Mouse (Mus musculus) bone marrow macrophage, adult 2 months (primary cell): ENCODE data around the gene Atg7. TPM values are rescaled to one million over a fixed set of nuclear protein-coding genes. Genes with fewer than 3 reads are reported as not detected.

Experiments
- H3K27ac ChIP-seq: 2 replicates; pipeline ENCODE4 v1.5.1; 2012; ENCODE audit warnings: low read depth, low read length; ENCODE audit not compliant: insufficient read depth
- H3K4me1 ChIP-seq: 2 replicates; pipeline ENCODE4 v1.6.1; 2012; ENCODE audit warnings: low read length; ENCODE audit not compliant: control insufficient read depth, insufficient read depth
- H3K4me3 ChIP-seq: 2 replicates; pipeline ENCODE4 v1.5.1; 2012; ENCODE audit warnings: mild to moderate bottlenecking, low read length, moderate library complexity; ENCODE audit not compliant: insufficient read depth
- CTCF ChIP-seq: IDR thresholded peaks from 2 replicates; pipeline ENCODE4 v1.5.1; 2012; ENCODE audit warnings: low read depth, mild to moderate bottlenecking, low read length, moderate library complexity
- POLR2A ChIP-seq: IDR thresholded peaks from 2 replicates; pipeline ENCODE4 v1.6.1; 2012; ENCODE audit warnings: mild to moderate bottlenecking, low read depth, low read length, borderline replicate concordance
- polyA plus RNA-seq: library from polyadenylated mRNA; stranded (reverse); fragments of >200 nt; gene quantifications from 2 replicates; pipeline ENCODE4 v1.2.4, GENCODE M21; 2012; ENCODE audit not compliant: missing spikeins, insufficient read depth, insufficient read length

Gene Atg7
- polyA plus RNA-seq, 1 experiment: 53.2 TPM

DNA sequence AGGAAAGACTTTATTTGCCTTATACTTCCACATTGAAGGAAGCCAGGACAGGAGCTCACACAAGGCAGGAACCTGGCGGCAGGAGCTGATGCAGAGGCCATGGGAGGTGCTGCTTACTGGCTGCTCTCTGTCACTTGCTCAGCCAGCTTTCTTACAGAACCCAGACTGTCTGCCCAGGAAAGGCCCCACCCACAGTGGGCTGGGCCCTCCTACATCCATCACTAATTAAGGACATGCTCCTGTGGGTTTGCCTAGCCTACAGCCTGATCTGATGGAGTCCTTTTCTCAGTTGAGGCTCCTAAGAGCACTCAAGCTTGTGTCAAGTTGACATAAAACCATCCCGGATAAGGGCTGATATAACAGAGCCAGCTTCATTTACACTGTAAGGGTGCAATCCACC, 211.5 kb downstream of the Atg7 start:
- Histone ChIP-seq H3K4me3 (no peak overlapping the region), H3K27ac (no peak overlapping the region), H3K4me1 (peaks cover 4% of the 10 kb centered on the region; the same call in 1 of the 2 replicates)
- TF ChIP-seq POLR2A: no peak
- TF ChIP-seq CTCF: no peak

DNA sequence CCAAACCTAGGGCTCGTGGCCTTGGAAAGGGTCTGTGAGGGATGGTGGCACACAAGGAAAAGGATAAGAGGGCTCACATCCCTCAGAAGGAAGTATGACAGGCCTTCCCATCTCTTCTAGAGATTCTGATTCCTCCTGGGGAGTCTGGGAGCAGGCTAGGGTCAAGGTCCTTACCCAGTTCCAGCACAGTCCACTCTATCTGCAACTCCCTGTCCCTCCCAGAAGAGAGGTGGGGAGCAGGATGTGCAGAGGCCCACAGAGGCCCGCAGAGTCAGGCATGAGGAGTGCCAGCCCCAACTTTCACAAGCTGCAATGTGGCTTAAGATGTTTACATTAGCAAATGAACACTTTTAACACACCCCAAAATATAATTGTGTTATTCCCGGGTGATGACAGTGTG, 212.7 kb downstream of the Atg7 start:
- no peak overlapping the region for H3K4me3 ChIP-seq
- no peak overlapping the region for H3K27ac ChIP-seq
- TF ChIP-seq POLR2A: no peak
- no peak for TF ChIP-seq CTCF
- H3K4me1 ChIP-seq: peaks cover 4% of the 10 kb centered on the region; the same call in 1 of the 2 replicates

DNA sequence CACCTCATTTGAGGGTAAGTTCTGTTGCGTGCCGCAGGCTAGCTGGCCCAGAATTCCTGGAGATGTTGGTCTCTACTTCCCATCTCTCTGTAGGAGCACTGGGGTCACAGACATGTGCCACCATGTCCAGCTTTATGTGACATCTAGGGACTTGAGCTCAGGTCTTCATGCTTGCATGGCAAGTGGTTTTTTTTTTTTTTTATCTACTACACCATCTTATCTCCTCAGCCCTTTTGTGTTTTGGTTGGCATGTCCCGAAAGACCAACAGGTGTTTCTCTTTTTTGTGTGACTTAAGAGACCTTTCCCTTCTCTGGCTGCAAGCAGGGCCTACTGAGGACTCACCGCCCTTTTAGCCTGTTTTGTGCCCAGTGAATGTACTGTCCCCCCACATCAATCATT, 213.6 kb downstream of the Atg7 start:
- Histone ChIP-seq H3K4me3 (no peak overlapping the region), H3K4me1 (peaks cover 4% of the 10 kb centered on the region; the same call in 1 of the 2 replicates), H3K27ac (no peak overlapping the region)
- TF ChIP-seq CTCF: no peak
- TF ChIP-seq POLR2A: no peak

DNA sequence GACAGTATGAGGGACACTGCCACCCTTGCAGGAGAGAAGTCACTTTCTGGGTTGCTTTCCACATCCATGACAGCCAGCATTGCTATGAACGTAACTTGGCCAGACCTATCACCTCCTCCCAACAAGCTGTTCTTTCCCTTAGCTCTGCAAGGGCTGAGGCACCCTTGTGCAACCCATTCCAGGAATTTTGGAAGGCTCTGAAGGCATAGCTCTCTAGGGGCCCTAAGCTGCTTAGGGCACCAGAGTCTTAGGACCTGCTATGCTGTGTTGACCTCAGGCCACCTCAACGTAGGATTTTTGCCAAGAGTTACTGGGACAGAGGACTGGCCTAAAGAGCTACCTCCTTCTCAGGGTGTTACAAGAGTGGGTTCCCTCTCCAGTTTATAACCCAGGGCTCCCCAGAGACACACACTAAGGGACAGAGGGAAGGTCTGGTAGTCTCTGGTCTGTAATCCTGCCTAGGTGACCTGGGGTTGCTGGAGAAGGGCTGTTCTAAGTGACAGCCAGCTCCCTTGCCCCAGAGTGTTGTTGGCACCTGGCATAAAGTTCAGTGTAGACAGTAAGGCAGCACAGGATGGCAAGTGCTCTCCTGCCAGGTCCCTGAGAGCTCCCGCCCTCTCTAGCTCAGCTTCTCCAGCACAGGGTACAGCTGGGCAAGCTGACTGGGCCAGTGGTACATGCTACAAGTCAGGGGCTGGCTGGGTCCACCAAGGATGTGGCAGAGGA, 215.3 kb downstream of the Atg7 start:
- Histone ChIP-seq H3K4me1 (peaks cover 4% of the 10 kb centered on the region; the same call in 1 of the 2 replicates), H3K4me3 (no peak overlapping the region), H3K27ac (no peak overlapping the region)
- no peak for TF ChIP-seq CTCF
- TF ChIP-seq POLR2A: no peak

DNA sequence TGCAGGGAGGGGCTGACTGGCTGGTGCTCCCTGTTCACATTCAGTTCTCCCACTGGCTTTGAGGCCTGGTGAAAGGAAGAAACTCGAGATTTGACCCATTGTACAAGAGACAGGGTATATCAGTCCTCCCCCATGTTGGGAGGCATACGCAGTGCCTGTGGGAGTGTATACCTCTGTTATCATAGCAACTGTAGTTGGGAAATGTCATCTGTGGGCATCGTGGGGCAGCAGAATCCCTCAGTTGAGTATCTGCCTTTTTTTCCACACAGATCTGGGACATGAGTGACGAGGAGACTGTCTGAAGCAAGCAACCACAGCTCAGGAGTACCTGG, 215.8 kb downstream of the Atg7 start:
- TF ChIP-seq CTCF (no peak), POLR2A (no peak)
- H3K4me3 ChIP-seq: no peak overlapping the region
- H3K4me1 ChIP-seq: peaks cover 4% of the 10 kb centered on the region; the same call in 1 of the 2 replicates
- no peak overlapping the region for H3K27ac ChIP-seq

DNA sequence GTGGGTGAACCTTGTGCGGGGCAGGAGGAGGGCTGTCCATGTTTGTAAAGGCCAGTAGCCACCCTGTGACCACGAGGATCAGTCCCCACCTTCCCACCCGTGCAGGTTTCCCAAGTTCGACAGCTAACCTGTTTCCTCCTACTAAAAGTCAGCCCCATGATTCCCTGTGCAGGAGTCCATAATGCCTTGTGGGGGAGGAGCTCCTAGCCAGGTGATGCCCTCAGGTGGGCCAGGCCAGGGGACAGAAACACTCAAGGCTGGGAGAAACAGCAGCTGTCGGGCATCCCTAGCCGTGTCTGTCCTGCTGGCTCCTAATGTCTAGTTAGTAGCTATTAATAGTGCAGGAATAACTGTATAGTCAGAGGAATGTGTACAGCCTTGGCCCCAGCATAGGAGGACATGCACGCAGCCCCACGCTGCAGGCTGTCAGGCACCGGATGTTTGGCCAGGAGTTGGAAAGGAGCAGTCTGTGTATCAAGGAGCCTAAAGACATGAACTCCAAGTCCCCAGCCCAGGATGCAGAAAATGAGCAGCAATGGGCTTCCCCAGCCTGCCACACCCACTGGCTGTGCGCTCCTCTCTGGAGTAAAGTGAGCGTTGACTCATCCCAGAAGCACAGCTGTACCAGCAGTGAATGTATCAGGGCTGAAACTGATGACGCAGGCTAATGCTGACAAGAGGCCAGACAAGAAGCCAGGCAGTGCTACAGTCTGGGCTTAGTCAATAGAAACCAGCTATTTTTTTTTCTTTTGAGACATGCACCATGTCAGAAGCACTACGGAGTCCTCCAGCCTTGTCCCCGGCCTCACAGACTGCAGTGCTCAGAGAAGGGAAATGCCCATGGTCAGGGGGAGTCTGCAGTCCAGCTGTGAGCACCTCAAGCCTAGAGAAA, 218.0 kb downstream of the Atg7 start:
- H3K27ac ChIP-seq: no peak overlapping the region
- no peak for TF ChIP-seq POLR2A
- TF ChIP-seq CTCF: no peak

DNA sequence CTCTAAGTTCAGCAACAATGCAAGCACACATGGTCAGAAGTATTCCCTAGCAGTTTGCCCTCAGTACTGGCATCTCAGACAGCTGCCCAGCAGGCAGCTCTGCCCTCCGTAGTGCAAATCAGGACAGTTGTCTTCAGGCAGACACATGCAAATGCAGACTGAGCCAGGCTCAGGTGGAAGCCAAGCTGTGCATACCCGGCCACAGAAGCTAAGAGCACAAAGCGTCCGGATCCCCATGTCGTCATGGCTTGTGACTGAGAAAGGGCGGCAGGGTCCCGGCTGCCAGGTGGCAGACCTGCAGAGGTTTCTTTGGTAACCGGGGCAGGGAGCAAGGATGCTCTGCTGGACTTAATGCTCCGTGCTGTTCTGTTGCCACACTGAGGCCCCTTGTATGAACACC, 218.7 kb downstream of the Atg7 start:
- TF ChIP-seq CTCF (no peak), POLR2A (no peak)
- no peak overlapping the region for H3K4me3 ChIP-seq
- H3K27ac ChIP-seq: no peak overlapping the region
- H3K4me1 ChIP-seq: peaks cover 2% of the 10 kb centered on the region; the same call in 1 of the 2 replicates

More for the DNA sequence above, 218.0 kb downstream of the Atg7 start:
- Histone ChIP-seq H3K4me1 (no peaks in the 10 kb centered on the region), H3K4me3 (no peak overlapping the region)

DNA sequence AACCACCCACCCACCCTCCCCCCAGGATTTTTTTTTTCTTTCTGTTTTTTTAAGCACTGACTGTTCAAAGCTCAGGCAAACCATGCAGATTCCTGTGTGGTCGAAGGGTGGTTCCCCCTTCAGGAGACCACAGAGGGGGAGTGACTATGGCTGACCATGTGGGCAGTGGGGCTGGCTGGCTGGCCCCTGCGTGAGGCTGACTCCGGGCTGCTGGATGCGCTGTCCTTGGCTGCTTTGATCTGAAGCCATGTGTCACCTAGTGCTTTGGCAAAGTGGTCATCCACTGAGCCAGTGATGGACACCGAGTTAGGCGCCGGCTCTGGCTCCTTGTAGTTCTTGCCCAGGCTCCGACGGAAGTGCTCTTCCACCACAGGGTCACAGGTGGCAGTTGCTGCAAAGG, 219.1 kb downstream of the Atg7 start:
- H3K4me3 ChIP-seq: no peak overlapping the region
- H3K27ac ChIP-seq: no peak overlapping the region
- no peak for TF ChIP-seq POLR2A
- no peak for TF ChIP-seq CTCF
- H3K4me1 ChIP-seq: peaks cover 3% of the 10 kb centered on the region; the same call in 1 of the 2 replicates

DNA sequence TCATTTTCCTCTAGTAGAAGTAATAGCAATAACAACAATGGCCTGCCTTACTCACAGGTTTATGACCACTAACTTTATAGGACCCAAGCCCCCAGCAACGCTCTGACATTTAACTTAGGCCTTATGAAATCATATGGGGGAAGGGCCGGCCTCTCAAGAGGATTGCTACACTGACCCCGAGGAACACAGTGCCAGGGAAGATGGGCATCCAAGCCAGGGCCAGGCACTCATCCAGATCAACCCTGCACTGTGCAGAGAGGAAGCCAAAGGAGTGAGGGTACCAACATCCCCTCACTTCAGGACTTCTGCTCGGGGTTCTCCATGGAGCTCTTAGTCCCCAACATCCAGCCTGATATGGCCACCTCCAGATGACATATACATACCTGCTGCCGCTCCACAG, 220.6 kb downstream of the Atg7 start:
- Histone ChIP-seq H3K27ac (no peak overlapping the region), H3K4me3 (no peak overlapping the region), H3K4me1 (peaks cover 3% of the 10 kb centered on the region; the same call in 1 of the 2 replicates)
- TF ChIP-seq CTCF (no peak), POLR2A (no peak)

DNA sequence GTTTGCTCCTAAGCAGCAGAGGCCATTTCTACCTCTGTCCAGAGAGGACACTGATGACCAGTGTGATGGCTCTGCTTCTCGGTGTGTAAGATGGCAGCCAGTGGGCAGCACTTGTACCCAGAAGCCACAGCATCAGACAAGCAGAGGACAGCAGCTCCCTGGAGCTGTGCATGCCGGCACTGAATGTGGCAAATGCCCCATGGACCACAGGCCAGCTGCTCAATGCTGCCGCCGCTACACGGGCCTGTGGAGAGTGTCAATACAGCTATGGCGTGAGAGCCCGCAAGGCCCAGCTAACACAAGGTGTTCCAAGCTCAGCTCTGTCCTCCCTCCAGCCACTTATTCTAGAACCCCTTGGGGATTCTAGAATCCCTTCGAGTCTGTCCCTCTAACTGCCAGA, 221.5 kb downstream of the Atg7 start:
- no peak for TF ChIP-seq CTCF
- peaks cover 3% of the 10 kb centered on the region; the same call in 1 of the 2 replicates for H3K4me1 ChIP-seq
- H3K27ac ChIP-seq: no peak overlapping the region
- H3K4me3 ChIP-seq: no peak overlapping the region
